Mouse (Mus musculus): ENCODE data around the gene Ap4e1. TPM values are rescaled to one million over a fixed set of nuclear protein-coding genes. Genes with fewer than 3 reads are reported as not detected.

Ap4e1 gene
- 8.2 TPM for polyA plus RNA-seq (2014; fragmentation: Illumina TruSeq; extraction: RNeasy Lipid Tissue Mini Kit (QIAGEN cat#74804); ENCODE audit: low read depth, low replicate concordance)

DNA sequence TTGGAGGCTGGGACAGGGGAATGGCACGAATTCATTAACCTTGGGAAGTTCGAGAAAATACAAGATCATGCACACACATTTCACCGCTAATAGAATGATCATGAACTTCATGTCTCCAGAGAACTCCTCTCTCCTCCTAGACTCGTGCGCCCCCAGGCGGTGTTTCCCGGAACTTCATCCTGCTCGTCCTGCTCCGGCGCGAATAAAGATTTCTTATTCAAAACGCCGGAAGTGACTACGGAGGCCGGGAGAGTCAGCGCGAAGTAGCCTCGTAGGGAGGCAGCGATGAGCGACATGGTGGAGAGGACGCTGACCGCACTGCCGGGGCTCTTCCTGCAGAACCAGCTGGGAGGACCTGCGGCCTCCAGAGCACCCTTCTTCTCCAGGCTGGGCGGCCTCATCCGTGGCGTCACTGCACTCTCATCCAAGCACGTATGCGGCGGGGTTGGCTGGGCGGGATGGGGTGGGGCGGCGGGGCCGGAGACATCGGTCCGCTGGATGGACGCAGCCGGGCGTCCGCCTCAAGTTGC lies at the start of gene Ap4e1:
Ap4e1 (plus strand) TSS at position 249 of the 530 bp plus-strand sequence.

DNA sequence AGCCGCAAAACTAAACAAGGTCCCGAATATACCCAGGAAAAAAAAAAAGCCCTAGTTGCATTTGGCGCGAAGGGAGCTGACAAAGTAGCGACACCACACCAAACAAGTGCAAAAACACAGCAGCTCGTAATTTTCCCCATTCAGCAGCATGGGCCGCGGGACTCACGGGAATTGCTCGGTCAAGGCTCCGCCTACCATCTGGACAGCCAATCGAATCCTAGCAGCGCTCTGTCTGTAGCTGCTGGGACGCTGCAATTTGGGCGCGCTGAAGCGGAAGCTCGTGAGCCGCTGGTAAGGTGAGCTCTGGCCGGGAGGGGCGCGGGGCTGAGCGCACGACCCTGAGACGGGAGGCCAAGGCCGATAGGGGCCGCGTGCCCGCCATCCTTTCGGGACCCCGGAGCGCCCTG lies 61.9 kb downstream of the Ap4e1 start, which contains the start of gene Blvra:
Blvra (plus strand) TSS at position 231 of the 407 bp plus-strand sequence.

Other genes starting within 250 kb of the Ap4e1 start
- gene Usp50, start 225.2 kb upstream of the Ap4e1 start, polyA plus RNA-seq (2014; fragmentation: Illumina TruSeq; extraction: RNeasy Lipid Tissue Mini Kit (QIAGEN cat#74804); ENCODE audit: low read depth, low replicate concordance): 4.9 TPM
- 35.0 TPM for gene Trpm7, start 132.5 kb upstream of the Ap4e1 start, polyA plus RNA-seq (2014; fragmentation: Illumina TruSeq; extraction: RNeasy Lipid Tissue Mini Kit (QIAGEN cat#74804); ENCODE audit: low read depth, low replicate concordance)
- 25.9 TPM for gene Sppl2a, start 75.5 kb upstream of the Ap4e1 start, polyA plus RNA-seq (2014; fragmentation: Illumina TruSeq; extraction: RNeasy Lipid Tissue Mini Kit (QIAGEN cat#74804); ENCODE audit: low read depth, low replicate concordance)
- 26.0 TPM for gene Blvra, start 61.9 kb downstream of the Ap4e1 start, polyA plus RNA-seq (2014; fragmentation: Illumina TruSeq; extraction: RNeasy Lipid Tissue Mini Kit (QIAGEN cat#74804); ENCODE audit: low read depth, low replicate concordance)
- gene Ncaph, start 125.2 kb downstream of the Ap4e1 start, polyA plus RNA-seq (2014; fragmentation: Illumina TruSeq; extraction: RNeasy Lipid Tissue Mini Kit (QIAGEN cat#74804); ENCODE audit: low read depth, low replicate concordance): 2.2 TPM
- 9.2 TPM for gene Itpripl1, start 134.7 kb downstream of the Ap4e1 start, polyA plus RNA-seq (2014; fragmentation: Illumina TruSeq; extraction: RNeasy Lipid Tissue Mini Kit (QIAGEN cat#74804); ENCODE audit: low read depth, low replicate concordance)
- 3.2 TPM for gene 1810024B03Rik, start 199.6 kb downstream of the Ap4e1 start, polyA plus RNA-seq (2014; fragmentation: Illumina TruSeq; extraction: RNeasy Lipid Tissue Mini Kit (QIAGEN cat#74804); ENCODE audit: low read depth, low replicate concordance)
- gene Snrnp200, start 199.7 kb downstream of the Ap4e1 start, polyA plus RNA-seq (2014; fragmentation: Illumina TruSeq; extraction: RNeasy Lipid Tissue Mini Kit (QIAGEN cat#74804); ENCODE audit: low read depth, low replicate concordance): 44.5 TPM
- 51.1 TPM for gene Ciao1, start 239.1 kb downstream of the Ap4e1 start, polyA plus RNA-seq (2014; fragmentation: Illumina TruSeq; extraction: RNeasy Lipid Tissue Mini Kit (QIAGEN cat#74804); ENCODE audit: low read depth, low replicate concordance)
- gene Tmem127, start 239.2 kb downstream of the Ap4e1 start, polyA plus RNA-seq (2014; fragmentation: Illumina TruSeq; extraction: RNeasy Lipid Tissue Mini Kit (QIAGEN cat#74804); ENCODE audit: low read depth, low replicate concordance): 38.5 TPM